Mouse (Mus musculus) urinary bladder, adult 18-20 months (tissue): ENCODE data around the gene Lin37.

Experiments
- DNase-seq, 2 experiments: peaks; one replicate each; pipeline ENCODE4 v3.0.0; 2022; ENCODE audit warnings: low spot score in 2 of 2, mixed read lengths in 2 of 2

Gene Lin37

GRCm38 (mm10) chr7:30587842-30588667 is 28.4 kb upstream of the Lin37 start:
- peak in 1 of 2 experiments; percentile 73 for DNase-seq

- no peak for DNase-seq
Observed at GRCm38 (mm10) chr7:30586455-30587020, 26.9 kb upstream of the Lin37 start.

GRCm38 (mm10) chr7:30585170-30585569 is 25.5 kb upstream of the Lin37 start:
- DNase-seq: no peak

- DNase-seq: no peak
Observed at GRCm38 (mm10) chr7:30584339-30584738, 24.7 kb upstream of the Lin37 start.

GRCm38 (mm10) chr7:30581547-30581946 is 21.9 kb upstream of the Lin37 start:
- DNase-seq: no peak

GRCm38 (mm10) chr7:30579950-30580349 is 20.3 kb upstream of the Lin37 start:
- DNase-seq: no peak

- DNase-seq: no peak
Observed at GRCm38 (mm10) chr7:30572969-30573368, 13.3 kb upstream of the Lin37 start.

GRCm38 (mm10) chr7:30572389-30572788 is 12.8 kb upstream of the Lin37 start:
- no peak for DNase-seq

GRCm38 (mm10) chr7:30567555-30567954 is 7.9 kb upstream of the Lin37 start:
- no peak for DNase-seq

GRCm38 (mm10) chr7:30566033-30566432 is 6.4 kb upstream of the Lin37 start:
- no peak for DNase-seq

GRCm38 (mm10) chr7:30564970-30565571 is 5.4 kb upstream of the Lin37 start, which contains the start of gene Igflr1:
TSS of gene Igflr1 (plus strand) at chr7:30565427.
- DNase-seq: no peak

GRCm38 (mm10) chr7:30563906-30564280 is 4.3 kb upstream of the Lin37 start:
- DNase-seq: no peak

- DNase-seq: peak; percentile 83 to 96
Observed at GRCm38 (mm10) chr7:30563117-30563905, 3.7 kb upstream of the Lin37 start, which contains the start of the genes U2af1l4, Gm49396 and Psenen. TSS of gene U2af1l4 (plus strand) at chr7:30563301. TSS of gene Gm49396 (plus strand) at chr7:30563344. TSS of gene Psenen (minus strand) at chr7:30563627.

GRCm38 (mm10) chr7:30562526-30563116 is 3.0 kb upstream of the Lin37 start:
- DNase-seq: peak; percentile 32 to 65

- no peak for DNase-seq
Observed at GRCm38 (mm10) chr7:30560296-30560695, 658 bp upstream of the Lin37 start.

- no peak for DNase-seq
Observed at GRCm38 (mm10) chr7:30558656-30559442, 789 bp downstream of the Lin37 start.

- DNase-seq: no peak
Observed at GRCm38 (mm10) chr7:30557901-30558514, 1.6 kb downstream of the Lin37 start.

- no peak for DNase-seq
Observed at GRCm38 (mm10) chr7:30556894-30557536, 2.6 kb downstream of the Lin37 start.

- DNase-seq: no peak
Observed at GRCm38 (mm10) chr7:30553810-30554584, 5.6 kb downstream of the Lin37 start.
